Mouse (Mus musculus) C2C12 (cell line): ENCODE data around the gene Kif6.

Source experiments
- CEBPB ChIP-seq: IDR thresholded peaks from one replicate; pipeline ENCODE4 v1.6.1; 2011; ENCODE audit warnings: low read depth, mild to moderate bottlenecking, control low read depth, moderate library complexity
- CTCF ChIP-seq: IDR thresholded peaks from one replicate; pipeline ENCODE4 v1.5.1; 2011; ENCODE audit not compliant: control insufficient read depth, insufficient read depth, insufficient read length
- MAX ChIP-seq: IDR thresholded peaks from one replicate; pipeline ENCODE4 v1.6.1; 2011; ENCODE audit warnings: mild to moderate bottlenecking, control low read depth
- MYOD1 ChIP-seq: IDR thresholded peaks from one replicate; pipeline ENCODE4 v1.6.1; 2011; ENCODE audit warnings: low read depth; ENCODE audit not compliant: control insufficient read depth, insufficient read length
- MYOG ChIP-seq: IDR thresholded peaks from one replicate; pipeline ENCODE4 v1.6.1; 2011; ENCODE audit not compliant: control insufficient read depth, insufficient read length; ENCODE audit errors: extremely low read depth
- USF1 ChIP-seq: IDR thresholded peaks from one replicate; pipeline ENCODE4 v1.6.1; 2011; ENCODE audit warnings: low read depth, mild to moderate bottlenecking, control low read depth, moderate library complexity

DNA sequence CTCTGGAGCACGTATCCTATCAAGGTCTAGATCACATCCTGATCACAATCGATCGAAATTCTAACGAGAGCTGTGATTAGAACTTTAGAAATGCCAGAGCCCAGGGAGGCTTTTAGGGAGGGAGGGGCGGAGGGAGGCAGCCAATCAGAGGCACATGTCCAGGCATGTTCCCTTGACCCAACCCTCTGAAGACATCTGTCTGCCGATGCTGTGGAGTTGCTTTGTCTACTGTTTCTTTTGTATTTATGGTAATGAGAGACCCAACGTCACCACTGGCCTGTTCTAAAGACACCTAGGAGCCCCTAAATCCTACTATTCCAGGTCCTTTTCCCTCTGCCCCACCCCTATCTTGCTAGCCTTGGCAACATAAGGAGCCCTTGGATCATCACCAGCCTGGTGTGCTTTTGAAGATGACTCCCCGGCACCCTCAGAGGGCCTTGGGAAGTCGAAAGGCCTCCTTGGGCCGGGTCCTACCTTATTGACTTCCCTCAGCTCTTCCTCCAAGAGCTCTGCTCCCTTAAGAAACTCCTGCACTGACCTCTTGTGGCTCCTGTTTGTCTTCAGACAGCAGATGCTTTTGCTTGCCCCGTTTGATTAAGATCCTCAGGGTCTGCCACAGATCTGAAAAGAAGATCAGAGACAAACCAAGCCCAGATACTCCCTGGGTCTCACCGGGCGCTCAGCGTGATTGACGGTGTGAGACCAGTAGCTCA, 261.2 kb downstream of the Kif6 start:
- TF ChIP-seq CTCF = no peak
- no peak for TF ChIP-seq MYOD1
- no peak for TF ChIP-seq USF1
- TF ChIP-seq MYOG = no peak
- no peak for TF ChIP-seq MAX
- no peak for TF ChIP-seq CEBPB
